Mouse (Mus musculus) kidney, adult 2 months (tissue): ENCODE measurements around the gene Cabp4.

Experiments used
- CTCF ChIP-seq: fragments of 200-500 bp; conservative IDR thresholded peaks from 2 replicates; pipeline ENCODE4 v1.5.1; 2011; ENCODE audit warnings: low read depth, mild to moderate bottlenecking, control low read depth, low read length, moderate library complexity, mixed read lengths; ENCODE audit not compliant: insufficient read depth, insufficient read length
- POLR2A ChIP-seq: fragments of 200-500 bp; IDR thresholded peaks from one replicate; pipeline ENCODE4 v1.6.1; 2011; ENCODE audit warnings: low read depth, low read length, control low read depth

DNA sequence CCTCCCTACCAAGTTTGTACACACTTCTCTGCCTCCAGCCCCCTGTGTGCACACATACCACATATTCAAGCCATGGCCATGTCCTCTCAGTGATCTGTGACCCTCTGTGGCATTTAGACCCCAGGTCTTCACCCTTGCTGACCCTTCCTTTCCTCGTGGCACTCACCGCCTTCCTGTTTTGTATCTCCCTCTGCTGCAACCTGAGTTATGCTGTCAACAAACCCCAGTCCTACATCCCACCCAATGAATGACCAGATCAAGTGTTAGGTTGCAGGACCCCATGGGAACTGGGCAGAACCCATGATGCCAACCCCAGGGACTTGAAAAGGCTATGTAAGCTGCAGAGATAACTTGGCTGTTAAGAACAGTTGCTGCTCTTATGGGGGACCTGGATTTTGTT lies 41.8 kb downstream of the Cabp4 start:
- TF ChIP-seq POLR2A (no peak), CTCF (no peak)
